Mouse (Mus musculus) kidney, postnatal 25 days (tissue): ENCODE measurements around the gene Camta2.

ENCODE experiments used
- DNase-seq, 2 experiments: peaks; one replicate each; pipeline ENCODE4 v3.0.0; 2021; ENCODE audit warnings: mixed read lengths in 2 of 2

Camta2 gene

GRCm38 (mm10) chr11:70689578-70689977, 1.7 kb upstream of the Camta2 start:
- peak; percentile 47 to 61 for DNase-seq

GRCm38 (mm10) chr11:70688372-70688771, 467 bp upstream of the Camta2 start:
- DNase-seq = peak in 1 of 2 experiments; percentile 38

GRCm38 (mm10) chr11:70686901-70687566, 871 bp downstream of the Camta2 start:
- DNase-seq = peak; percentile 30 to 67

GRCm38 (mm10) chr11:70683640-70684039, 4.3 kb downstream of the Camta2 start:
- peak in 1 of 2 experiments; percentile 10 for DNase-seq

- DNase-seq = peak in 1 of 2 experiments; percentile 32
Observed at GRCm38 (mm10) chr11:70681897-70682581, 5.9 kb downstream of the Camta2 start.

GRCm38 (mm10) chr11:70681170-70681569, 6.7 kb downstream of the Camta2 start:
- DNase-seq = peak in 1 of 2 experiments; percentile 35

- DNase-seq = peak in 1 of 2 experiments; percentile 34
Observed at GRCm38 (mm10) chr11:70679894-70680293, 8.0 kb downstream of the Camta2 start.

- peak in 1 of 2 experiments; percentile 32 for DNase-seq
Observed at GRCm38 (mm10) chr11:70679361-70679760, 8.5 kb downstream of the Camta2 start.

- DNase-seq = peak in 1 of 2 experiments; percentile 31
Observed at GRCm38 (mm10) chr11:70678576-70678975, 9.3 kb downstream of the Camta2 start.

- peak in 1 of 2 experiments; percentile 28 for DNase-seq
Observed at GRCm38 (mm10) chr11:70678092-70678491, 9.8 kb downstream of the Camta2 start.

GRCm38 (mm10) chr11:70674501-70674900, 13.4 kb downstream of the Camta2 start:
- DNase-seq = peak in 1 of 2 experiments; percentile 42

- peak in 1 of 2 experiments; percentile 25 for DNase-seq
Observed at GRCm38 (mm10) chr11:70674014-70674413, 13.9 kb downstream of the Camta2 start.

- peak in 1 of 2 experiments; percentile 61 for DNase-seq
Observed at GRCm38 (mm10) chr11:70671333-70672047, 16.4 kb downstream of the Camta2 start.

GRCm38 (mm10) chr11:70670483-70670882, 17.4 kb downstream of the Camta2 start:
- peak; percentile 28 to 62 for DNase-seq

GRCm38 (mm10) chr11:70669582-70670345, 18.1 kb downstream of the Camta2 start:
- DNase-seq = peak; percentile 78 to 84

- DNase-seq = peak; percentile 100
Observed at GRCm38 (mm10) chr11:70668771-70669505, 19.0 kb downstream of the Camta2 start, which contains the start of gene Spag7. Gene Spag7 (minus strand): TSS chr11:70669416.

- DNase-seq = no peak
Observed at GRCm38 (mm10) chr11:70668335-70668770, 19.6 kb downstream of the Camta2 start.

- DNase-seq = no peak
Observed at GRCm38 (mm10) chr11:70667271-70668150, 20.4 kb downstream of the Camta2 start.

GRCm38 (mm10) chr11:70666687-70667086, 21.2 kb downstream of the Camta2 start:
- DNase-seq = no peak

- DNase-seq = no peak
Observed at GRCm38 (mm10) chr11:70664741-70665140, 23.2 kb downstream of the Camta2 start.

- DNase-seq = no peak
Observed at GRCm38 (mm10) chr11:70663957-70664356, 23.9 kb downstream of the Camta2 start.
